Mouse (Mus musculus): ENCODE results near the gene Defb10. TPM values are rescaled to one million over a fixed set of nuclear protein-coding genes. Genes with fewer than 3 reads are reported as not detected.
"Not testable (repeated sequence)": the region's sequence is repeated elsewhere in the genome, so short reads cannot be mapped to it uniquely, and the experiment has no call there.

The Defb10 gene
- not detected for total RNA-seq (2021)
- long read RNA-seq, experiment 1: 0 reads
- long read RNA-seq, experiment 2: 0 reads

DNA sequence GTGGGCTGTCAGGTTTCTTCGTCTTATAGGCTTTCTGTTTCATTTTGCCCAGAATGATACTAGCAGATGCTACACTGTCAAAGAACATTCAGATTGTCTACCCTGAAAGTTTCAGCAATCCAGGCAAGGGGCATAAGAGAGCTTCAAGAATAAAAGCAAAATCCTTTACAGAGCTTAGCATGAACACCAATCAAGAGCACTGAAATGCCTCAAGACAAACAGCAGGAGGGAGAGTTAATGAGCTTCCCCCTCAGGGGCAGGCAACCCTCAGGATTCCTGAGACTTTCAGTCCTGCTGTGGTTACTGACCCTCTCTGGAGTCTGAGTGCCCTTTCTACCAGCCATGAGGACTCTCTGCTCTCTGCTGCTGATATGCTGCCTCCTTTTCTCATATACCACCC, at the start of gene Defb10:
Gene Defb10 (plus strand): TSS at position 316 of the 400 bp plus-strand sequence.
- DNase-seq: not testable (repeated sequence)

DNA sequence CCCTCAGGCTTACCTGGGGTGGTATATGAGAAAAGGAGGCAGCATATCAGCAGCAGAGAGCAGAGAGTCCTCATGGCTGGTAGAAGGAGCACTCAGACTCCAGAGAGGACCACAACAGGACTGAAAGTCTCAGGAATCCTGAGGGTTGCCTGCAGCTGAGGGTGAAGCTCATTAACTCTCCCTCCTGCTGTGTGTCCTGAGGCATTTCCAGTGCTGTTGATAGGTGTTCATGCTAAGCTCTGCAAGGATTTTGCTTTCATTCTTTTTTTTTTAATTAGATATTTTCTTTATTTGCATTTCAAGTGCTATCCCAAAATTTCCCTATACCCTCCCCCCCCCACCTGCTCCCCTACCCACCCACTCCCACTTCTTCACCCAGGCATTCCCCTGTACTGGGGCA, 26.6 kb downstream of the Defb10 start, which contains the start of gene Defb9:
Gene Defb9 (minus strand): TSS at position 101 of the 400 bp plus-strand sequence.
- not testable (repeated sequence) for DNase-seq

DNA sequence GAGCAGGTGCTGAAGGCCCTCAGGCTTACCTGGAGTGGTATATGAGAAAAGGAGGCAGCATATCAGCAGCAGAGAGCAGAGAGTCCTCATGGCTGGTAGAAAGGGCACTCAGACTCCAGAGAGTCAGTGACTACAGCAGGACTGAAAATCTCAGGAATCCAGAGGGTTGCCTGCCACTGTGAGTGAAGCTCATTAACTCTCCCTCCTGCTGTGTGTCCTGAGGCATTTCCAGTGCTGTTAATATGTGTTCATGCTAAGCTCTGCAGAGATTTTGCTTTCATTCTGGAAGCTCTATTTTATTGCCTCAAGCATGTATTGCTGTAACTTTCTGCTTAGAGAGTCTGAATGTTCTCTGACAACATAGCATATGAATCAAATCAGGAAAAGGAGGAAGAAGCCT, 47.6 kb downstream of the Defb10 start, which contains the start of gene Defb11:
Gene Defb11 (minus strand): TSS at position 123 of the 400 bp plus-strand sequence.
- not testable (repeated sequence) for DNase-seq

Other genes with a start within 250 kb of the Defb10 start
- gene Defa26, start 240.7 kb upstream of the Defb10 start, total RNA-seq (2021): not detected
- gene Defa17, start 203.1 kb upstream of the Defb10 start, total RNA-seq (2021): not detected
- gene Defa34, start 193.1 kb upstream of the Defb10 start, total RNA-seq (2021): not detected
- gene AY761184, start 155.3 kb upstream of the Defb10 start, total RNA-seq (2021): not detected
- not detected for gene Defa24, start 124.4 kb upstream of the Defb10 start, total RNA-seq (2021)
- gene Defb50, start 35.4 kb upstream of the Defb10 start, total RNA-seq (2021): not detected
- not detected for gene Defb2, start 19.0 kb upstream of the Defb10 start, total RNA-seq (2021)
- not detected for gene Defb9, start 26.5 kb downstream of the Defb10 start, total RNA-seq (2021)
- not detected for gene Defb11, start 47.5 kb downstream of the Defb10 start, total RNA-seq (2021)
- not detected for gene Defb15, start 73.8 kb downstream of the Defb10 start, total RNA-seq (2021)
- not detected for gene Defb35, start 79.5 kb downstream of the Defb10 start, total RNA-seq (2021)
- gene Defb13, start 87.9 kb downstream of the Defb10 start, total RNA-seq (2021): not detected
- gene Fam90a1a, start 99.8 kb downstream of the Defb10 start, total RNA-seq (2021): not detected
- not detected for gene Ccdc70, start 110.9 kb downstream of the Defb10 start, total RNA-seq (2021)
- under 1 TPM in 1 of 2 experiments, not detected in 1; 0.03 TPM for gene Atp7b, start 201.4 kb downstream of the Defb10 start, total RNA-seq (2021)
- gene Alg11, start 201.8 kb downstream of the Defb10 start, total RNA-seq (2021): 1 to 10 TPM; 4.2 to 4.8 TPM